Mouse (Mus musculus) layer of hippocampus, adult 11-12 months (tissue): ENCODE data around the gene Pus7l.
"Not testable (repeated sequence)": the region's sequence is repeated elsewhere in the genome, so short reads cannot be mapped to it uniquely, and the experiment has no call there.

Source experiments
- DNase-seq: peaks from one replicate; pipeline ENCODE4 v3.0.0; 2022; ENCODE audit warnings: low spot score

The Pus7l gene

GRCm38 (mm10) chr15:94542567-94543408, 559 bp downstream of the Pus7l start:
- DNase-seq: no peak

- no peak for DNase-seq
These were observed 4.1 kb downstream of the Pus7l start for GRCm38 (mm10) chr15:94539296-94539695.

- no peak for DNase-seq
These were observed 7.8 kb downstream of the Pus7l start for GRCm38 (mm10) chr15:94535521-94535920.

GRCm38 (mm10) chr15:94532956-94533355, 10.4 kb downstream of the Pus7l start:
- no peak for DNase-seq

DNA sequence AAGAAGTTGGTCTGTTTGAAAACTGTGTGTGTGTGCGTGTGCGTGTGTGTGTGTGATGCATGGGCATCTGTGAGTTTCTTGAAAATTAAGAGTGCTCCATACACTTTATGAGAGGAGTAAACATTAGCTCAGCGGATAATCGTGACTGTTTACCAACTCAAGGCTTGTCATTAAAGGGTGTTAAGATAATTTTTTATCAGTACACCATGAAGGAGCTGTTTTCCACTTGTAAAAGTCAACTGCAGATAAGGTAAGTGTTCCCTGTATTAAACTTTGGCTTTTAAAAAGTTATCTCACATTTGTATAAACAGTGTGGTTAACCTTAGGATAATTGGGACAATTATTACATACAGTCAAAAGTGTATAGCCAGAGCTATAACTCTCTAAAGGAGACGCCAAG, 11.0 kb downstream of the Pus7l start:
- DNase-seq: no peak

- DNase-seq: no peak
These were observed 12.8 kb downstream of the Pus7l start for GRCm38 (mm10) chr15:94530519-94530918.

- no peak for DNase-seq
These were observed 18.4 kb downstream of the Pus7l start for GRCm38 (mm10) chr15:94524956-94525355.

- DNase-seq: no peak
These were observed 20.1 kb downstream of the Pus7l start for GRCm38 (mm10) chr15:94523251-94523650.

DNA sequence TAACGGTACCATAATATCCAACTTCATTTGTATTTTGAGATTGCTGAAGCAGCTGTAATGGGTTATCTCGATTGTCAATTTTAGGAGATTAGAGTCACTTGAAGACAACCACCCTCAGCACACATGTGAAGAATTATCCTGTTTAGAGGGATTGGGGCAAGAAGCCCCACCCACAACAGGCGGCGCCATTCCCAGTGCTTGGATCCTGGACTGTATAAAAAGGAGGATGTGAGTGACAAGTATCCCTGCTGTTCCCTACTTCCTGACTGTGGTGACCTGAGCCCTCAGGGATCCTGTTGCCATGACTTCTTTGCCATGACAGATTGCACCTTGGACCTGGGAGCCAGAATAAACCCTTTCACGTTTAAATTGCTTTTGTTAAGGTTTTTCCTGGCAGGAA, 22.4 kb downstream of the Pus7l start:
- no peak for DNase-seq

- DNase-seq: peak; percentile 45
These were observed 23.0 kb downstream of the Pus7l start for GRCm38 (mm10) chr15:94520205-94520900.

- DNase-seq: no peak
These were observed 25.3 kb downstream of the Pus7l start for GRCm38 (mm10) chr15:94517913-94518491.

DNA sequence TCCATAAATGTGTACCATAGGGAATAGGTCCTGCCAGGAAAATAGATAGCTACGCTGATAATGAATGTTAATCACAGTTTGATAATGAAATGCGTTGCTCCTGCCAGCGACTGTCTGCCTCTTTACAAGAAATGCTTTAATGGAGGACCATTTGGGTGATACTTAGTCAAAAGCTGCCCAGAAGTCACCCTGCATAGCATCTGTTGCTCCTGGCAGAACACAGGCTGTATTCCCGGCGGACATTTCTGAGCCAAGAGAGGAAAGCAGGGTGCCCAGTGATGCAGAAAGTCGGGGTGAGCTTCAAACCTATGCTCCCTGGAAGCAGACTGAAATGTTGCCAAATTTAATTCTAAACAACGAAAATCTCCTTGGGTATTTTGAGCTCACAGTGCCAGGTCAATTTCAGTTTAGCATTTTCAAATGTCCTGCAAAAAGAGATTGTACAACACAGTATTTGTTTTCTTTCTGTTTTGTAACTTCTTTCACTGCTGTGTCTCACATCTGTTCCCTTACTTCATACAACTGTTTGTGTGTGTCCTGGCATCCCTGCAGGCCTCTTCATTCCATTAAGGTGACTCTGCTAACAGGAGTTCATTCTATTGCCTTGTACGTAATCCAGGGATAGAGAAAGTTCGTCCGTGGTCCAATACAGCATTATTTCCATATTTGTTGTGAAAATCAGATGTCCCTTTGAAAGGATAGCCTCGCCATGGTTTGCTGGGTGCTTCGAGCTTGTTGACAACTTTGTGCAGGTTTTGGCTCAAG, 39.7 kb downstream of the Pus7l start:
- DNase-seq: no peak

- DNase-seq: no peak
These were observed 44.1 kb downstream of the Pus7l start for GRCm38 (mm10) chr15:94499260-94499659.

DNA sequence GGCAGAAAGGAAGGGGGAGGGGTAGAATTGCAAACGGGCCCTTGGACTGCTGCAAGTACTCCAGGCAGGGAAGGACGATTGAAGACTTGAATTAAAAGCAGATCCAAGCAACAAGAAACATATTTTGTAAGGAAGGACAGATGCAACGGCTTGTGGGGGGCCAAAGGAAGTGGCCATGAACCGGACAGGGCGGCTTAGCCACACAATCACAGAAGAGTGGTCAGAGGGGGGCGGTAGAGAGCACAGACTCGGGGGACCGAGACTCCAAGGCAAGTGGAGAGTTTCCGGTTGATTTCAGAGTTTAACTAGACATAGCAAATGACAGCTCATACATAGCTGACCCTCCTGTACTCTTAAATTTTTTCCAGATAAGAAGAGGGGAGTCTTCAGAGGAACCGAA, 47.4 kb downstream of the Pus7l start:
- no peak for DNase-seq

- DNase-seq: no peak
These were observed 48.9 kb downstream of the Pus7l start for GRCm38 (mm10) chr15:94494445-94494844.

GRCm38 (mm10) chr15:94489433-94489832, 53.9 kb downstream of the Pus7l start:
- DNase-seq: no peak

DNA sequence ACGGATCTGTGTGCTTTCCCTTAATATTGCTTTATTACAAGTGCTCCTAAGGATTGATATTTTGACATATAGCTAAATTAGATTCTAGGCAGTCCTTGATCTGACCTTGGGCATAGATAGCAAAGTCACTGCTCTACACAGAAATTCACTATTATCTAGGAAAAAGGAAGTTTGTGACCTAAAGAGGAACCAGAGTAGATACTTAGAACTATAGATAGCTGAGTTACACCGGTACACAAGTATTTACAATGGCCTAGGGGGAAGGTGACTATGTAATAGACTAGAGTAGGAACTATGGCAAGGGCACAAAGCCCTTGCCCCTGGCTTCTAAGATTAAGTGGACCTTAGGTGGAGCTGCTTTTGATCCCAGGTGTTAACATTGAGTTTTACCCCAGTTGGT, 55.3 kb downstream of the Pus7l start:
- DNase-seq: not testable (repeated sequence)

GRCm38 (mm10) chr15:94482555-94482954, 60.8 kb downstream of the Pus7l start:
- no peak for DNase-seq

- DNase-seq: no peak
These were observed 62.6 kb downstream of the Pus7l start for GRCm38 (mm10) chr15:94480792-94481191.

- DNase-seq: no peak
These were observed 63.1 kb downstream of the Pus7l start for GRCm38 (mm10) chr15:94480248-94480647.

DNA sequence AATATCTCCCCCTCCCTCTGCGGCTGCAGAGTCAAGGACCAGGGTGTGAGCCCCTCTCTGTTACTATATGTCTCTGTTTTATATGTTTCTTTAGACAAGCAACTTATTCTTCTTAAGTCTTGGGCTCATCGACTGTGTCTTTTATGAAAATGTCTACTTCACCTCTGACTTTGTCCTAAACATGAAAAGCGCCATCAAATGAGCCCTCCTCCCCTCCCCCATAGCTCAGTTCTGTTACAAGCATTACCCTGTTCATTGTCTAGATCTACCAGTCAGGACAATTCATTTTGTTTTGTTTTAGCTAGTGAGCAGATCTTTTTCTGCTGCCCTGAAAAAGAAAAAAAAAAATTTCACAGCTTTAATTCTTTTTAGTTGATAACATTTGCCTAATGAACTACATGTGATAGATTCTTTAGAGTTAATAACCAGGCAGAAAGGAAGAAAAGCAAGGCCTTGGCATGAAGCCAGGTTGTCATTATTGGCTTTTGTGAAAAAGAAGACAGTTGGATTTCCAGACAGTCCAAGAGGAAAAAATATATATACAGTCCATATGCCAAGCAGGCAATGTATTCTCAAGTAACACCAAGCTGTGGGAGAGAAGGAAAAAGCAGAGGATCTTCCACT, 63.7 kb downstream of the Pus7l start:
- DNase-seq: no peak

GRCm38 (mm10) chr15:94478706-94479105, 64.6 kb downstream of the Pus7l start:
- no peak for DNase-seq
